Mouse (Mus musculus) heart, embryonic 11.5 days (tissue): ENCODE measurements around the gene Tango2. TPM values are rescaled to one million over a fixed set of nuclear protein-coding genes. Genes with fewer than 3 reads are reported as not detected.
A peak's percentile ranks its signal among the peaks of the same experiment; 100 is the strongest.
"Not testable (repeated sequence)": the region's sequence is repeated elsewhere in the genome, so short reads cannot be mapped to it uniquely, and the experiment has no call there.

ENCODE experiments used
- ATAC-seq: fragments of 200-750 bp; cut with Nextera tagmentation; replicated peaks from 2 replicates; pipeline ENCODE4 v1.8.0; 2017; ENCODE audit warnings: moderate library complexity; ENCODE audit not compliant: insufficient number of reproducible peaks, low FRiP score, low TSS enrichment
- H3K27ac ChIP-seq: fragments of 300-500 bp; sonication (generic); 2 replicates; pipeline ENCODE4 v1.5.1; 2014; ENCODE audit warnings: mild to moderate bottlenecking, low read depth, low read length
- H3K27me3 ChIP-seq: fragments of 300-500 bp; sonication (generic); 2 replicates; pipeline ENCODE4 v1.6.1; 2014; ENCODE audit warnings: mild to moderate bottlenecking, low read length, mixed read lengths; ENCODE audit not compliant: control insufficient read depth, insufficient read depth
- H3K36me3 ChIP-seq: fragments of 300-500 bp; sonication (generic); 2 replicates; pipeline ENCODE4 v1.6.1; 2014; ENCODE audit warnings: mild to moderate bottlenecking, low read length, moderate library complexity, mixed read lengths; ENCODE audit not compliant: control insufficient read depth, insufficient read depth
- H3K4me1 ChIP-seq: fragments of 300-500 bp; sonication (generic); 2 replicates; pipeline ENCODE4 v1.6.1; 2014; ENCODE audit warnings: low read length; ENCODE audit not compliant: control insufficient read depth, insufficient read depth
- H3K4me2 ChIP-seq: fragments of 300-500 bp; sonication (generic); 2 replicates; pipeline ENCODE4 v1.6.1; 2014; ENCODE audit warnings: mild to moderate bottlenecking, moderate library complexity
- H3K4me3 ChIP-seq: fragments of 300-500 bp; sonication (generic); 2 replicates; pipeline ENCODE4 v1.5.1; 2014; ENCODE audit warnings: low read depth, low read length
- H3K9ac ChIP-seq: fragments of 300-500 bp; sonication (generic); 2 replicates; pipeline ENCODE4 v1.6.1; 2014; ENCODE audit warnings: mild to moderate bottlenecking, low read depth, low read length, moderate library complexity
- H3K9me3 ChIP-seq: fragments of 300-500 bp; sonication (generic); replicated peaks from 2 replicates; pipeline ENCODE4 v1.6.1; 2016; ENCODE audit warnings: low read length; ENCODE audit not compliant: control insufficient read depth
- WGBS: fragments of 180-500 bp; shearing (Covaris S2); extraction: QIAGEN DNeasy Blood & Tissue Kit; methylation state at CpG from one replicate; pipeline ENCODE4 v1.1.7; 2014; ENCODE audit not compliant: insufficient replicate concordance; 5-methylcytosine and 5-hydroxymethylcytosine counted together
- polyA plus RNA-seq: library from polyadenylated mRNA; unstranded; fragments of >200 nt; fragmentation: Nextera tagmentation; extraction: Ambion mirVana; gene quantifications from 2 replicates; pipeline ENCODE4 v1.2.1, GENCODE M21; 2014

Tango2 gene
- polyA plus RNA-seq, 1 experiment from 2014 or later = 62.1 TPM

DNA sequence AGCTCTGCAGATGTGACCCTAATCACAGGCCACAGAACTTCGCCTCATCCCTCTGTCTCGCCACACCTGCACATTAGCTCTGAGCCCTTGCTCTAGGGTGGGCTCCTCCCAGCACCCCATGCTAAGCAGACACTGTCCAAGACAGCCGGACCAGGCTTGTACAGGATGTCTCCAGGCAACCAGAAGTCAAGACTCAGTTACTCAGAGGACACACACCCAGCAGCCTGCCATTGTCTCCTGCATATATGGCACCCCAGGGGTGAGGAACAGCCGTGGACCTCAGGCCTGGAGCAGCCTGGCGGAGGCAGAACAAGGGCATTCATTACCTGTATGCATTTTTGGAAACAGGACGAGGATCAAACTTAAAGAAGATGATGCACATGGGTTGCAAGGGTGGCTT is 23.9 kb downstream of the Tango2 start:
- no peaks in the 10 kb centered on the region; the same call in 1 of the 2 replicates for H3K36me3 ChIP-seq
- no peak for ATAC-seq
- H3K4me3 ChIP-seq = no peak overlapping the region
- H3K9me3 ChIP-seq = no peaks in the 10 kb centered on the region
- no peak overlapping the region for H3K27ac ChIP-seq
- 88% methylated on average over 6 of the region's 6 CpGs for WGBS
- peaks cover 4% of the 10 kb centered on the region for H3K4me1 ChIP-seq
- H3K9ac ChIP-seq = no peak overlapping the region
- no peak overlapping the region for H3K4me2 ChIP-seq
- no peaks in the 10 kb centered on the region for H3K27me3 ChIP-seq

DNA sequence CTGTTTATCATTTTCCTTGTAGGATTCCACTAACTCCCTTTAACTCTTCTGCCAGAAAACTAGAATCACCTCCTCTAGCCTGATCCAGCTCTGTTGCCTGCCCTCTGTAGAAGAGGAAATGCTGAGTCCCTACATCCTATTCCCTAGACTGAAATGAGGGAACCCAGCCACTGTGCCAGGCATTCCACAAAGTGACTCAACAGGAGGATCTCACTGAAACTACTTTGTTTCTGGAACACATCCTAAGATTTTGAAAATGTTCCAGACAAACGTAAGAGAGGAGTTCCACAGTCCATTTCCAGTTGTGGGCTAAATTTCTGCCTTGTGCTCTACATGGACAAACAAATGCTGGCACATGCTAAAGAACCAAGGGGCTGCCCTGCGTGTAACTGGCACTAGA is 24.4 kb downstream of the Tango2 start:
- H3K9ac ChIP-seq = no peak overlapping the region
- no peaks in the 10 kb centered on the region for H3K9me3 ChIP-seq
- WGBS = 86% methylated on average over 2 of the region's 2 CpGs
- no peaks in the 10 kb centered on the region; the same call in 1 of the 2 replicates for H3K4me1 ChIP-seq
- H3K27me3 ChIP-seq = no peaks in the 10 kb centered on the region
- no peaks in the 10 kb centered on the region; the same call in 1 of the 2 replicates for H3K36me3 ChIP-seq
- no peak overlapping the region for H3K4me2 ChIP-seq
- H3K27ac ChIP-seq = no peak overlapping the region
- no peak overlapping the region for H3K4me3 ChIP-seq
- no peak for ATAC-seq

DNA sequence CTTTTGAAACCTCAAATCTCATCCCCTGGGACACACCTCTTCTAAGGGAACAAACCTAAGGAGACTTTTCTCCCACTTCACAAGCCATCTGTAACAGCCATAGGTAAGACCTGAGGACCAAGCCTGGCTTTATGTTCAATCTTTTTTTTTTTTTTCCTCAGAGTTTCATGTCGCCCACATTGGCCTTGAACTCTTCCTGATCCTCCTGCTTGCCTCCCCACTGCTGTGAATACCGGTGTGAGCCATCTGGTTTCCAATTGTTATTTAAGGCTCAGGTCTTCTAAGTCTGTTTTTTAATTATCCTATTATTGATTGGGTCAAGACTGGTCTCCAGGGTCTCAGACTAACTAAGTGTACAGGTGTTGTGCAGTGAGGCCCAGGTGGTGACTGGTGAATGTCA is 26.5 kb downstream of the Tango2 start:
- no peaks in the 10 kb centered on the region; the same call in 1 of the 2 replicates for H3K36me3 ChIP-seq
- no peak overlapping the region for H3K9ac ChIP-seq
- H3K4me3 ChIP-seq = no peak overlapping the region
- ATAC-seq = no peak
- 80% methylated on average over 2 of the region's 2 CpGs for WGBS
- no peaks in the 10 kb centered on the region for H3K27me3 ChIP-seq
- H3K27ac ChIP-seq = no peak overlapping the region
- no peak overlapping the region for H3K4me2 ChIP-seq
- no peaks in the 10 kb centered on the region for H3K9me3 ChIP-seq
- no peaks in the 10 kb centered on the region for H3K4me1 ChIP-seq

DNA sequence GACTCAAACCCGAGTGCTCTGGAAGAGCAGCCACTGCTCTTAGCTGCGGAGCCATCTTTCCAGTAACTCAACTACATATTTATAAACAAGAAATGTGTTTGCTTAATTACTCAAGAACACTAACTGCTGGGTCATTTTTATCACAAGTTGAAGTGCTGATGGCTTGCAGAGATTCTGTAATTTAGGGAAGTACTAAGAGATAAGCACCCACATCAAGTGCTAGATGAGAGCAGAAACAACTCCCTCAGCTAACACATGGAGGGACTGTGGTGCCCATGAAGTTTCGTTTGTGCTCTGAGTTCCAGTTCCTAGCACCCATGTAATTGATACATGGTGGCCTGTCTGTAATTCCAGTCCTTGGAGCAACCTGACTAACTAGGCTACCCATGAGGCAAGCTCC is 28.9 kb downstream of the Tango2 start:
- no peak overlapping the region for H3K4me3 ChIP-seq
- no peak overlapping the region for H3K4me2 ChIP-seq
- H3K27me3 ChIP-seq = no peaks in the 10 kb centered on the region
- no peaks in the 10 kb centered on the region for H3K9me3 ChIP-seq
- 74% methylated on average over 3 of the region's 3 CpGs for WGBS
- H3K27ac ChIP-seq = no peak overlapping the region
- no peak for ATAC-seq
- H3K4me1 ChIP-seq = no peaks in the 10 kb centered on the region
- no peaks in the 10 kb centered on the region; the same call in 1 of the 2 replicates for H3K36me3 ChIP-seq
- no peak overlapping the region for H3K9ac ChIP-seq

DNA sequence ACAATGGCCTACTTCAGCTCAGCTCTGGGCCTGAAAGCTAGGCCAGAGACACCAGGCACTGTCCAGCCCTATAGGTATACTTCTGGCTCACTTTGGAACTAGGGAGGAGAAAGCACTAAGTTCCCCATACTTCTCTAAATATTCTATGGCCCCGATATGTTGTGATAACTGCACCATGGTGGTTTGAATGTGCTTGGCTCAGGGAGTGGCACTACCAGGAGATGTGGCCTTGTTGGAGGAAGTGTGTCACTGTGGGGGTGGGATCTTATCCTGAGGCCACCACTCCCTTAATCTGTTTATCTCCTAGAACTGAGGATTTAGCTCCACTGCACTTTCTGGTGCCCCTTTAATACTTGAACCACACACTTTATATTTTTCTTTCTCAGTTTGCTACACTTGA is 39.7 kb downstream of the Tango2 start:
- H3K27ac ChIP-seq = no peak overlapping the region
- H3K27me3 ChIP-seq = no peaks in the 10 kb centered on the region
- H3K4me2 ChIP-seq = no peak overlapping the region
- WGBS = 83% methylated on average over 1 of the region's 1 CpGs
- no peak overlapping the region for H3K9ac ChIP-seq
- H3K4me3 ChIP-seq = no peak overlapping the region
- no peak for ATAC-seq
- no peaks in the 10 kb centered on the region for H3K9me3 ChIP-seq
- H3K4me1 ChIP-seq = no peaks in the 10 kb centered on the region
- H3K36me3 ChIP-seq = no peaks in the 10 kb centered on the region

DNA sequence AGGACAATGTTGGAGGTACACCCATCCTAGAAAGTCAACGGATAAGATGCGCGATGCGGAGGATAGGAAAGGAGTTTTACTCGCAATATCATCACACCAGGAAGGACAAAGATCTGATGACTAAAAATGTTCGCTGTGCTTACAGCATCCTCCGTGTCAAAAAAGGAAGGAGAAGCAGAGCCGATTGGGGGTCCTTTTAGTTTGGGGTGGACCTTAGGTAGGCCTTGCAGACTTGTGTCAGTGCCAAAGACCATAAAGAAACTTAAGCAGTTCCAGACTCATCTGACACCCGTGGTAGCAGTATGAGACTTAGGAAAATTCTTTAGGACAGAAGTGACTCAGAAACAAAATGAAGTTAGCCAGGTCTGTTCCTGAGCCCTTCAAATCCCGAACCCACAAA is 58.3 kb downstream of the Tango2 start:
- not testable (repeated sequence) for H3K27me3 ChIP-seq, ATAC-seq, H3K9me3 ChIP-seq, H3K36me3 ChIP-seq
- Histone ChIP-seq H3K4me2 (peak overlapping the region; percentile 54), H3K27ac (peak overlapping the region; percentile 60), H3K4me1 (peaks cover 20% of the 10 kb centered on the region), H3K4me3 (peak overlapping the region; percentile 76), H3K9ac (peak overlapping the region; percentile 58)
- 4% methylated on average over 7 of the region's 10 CpGs for WGBS

DNA sequence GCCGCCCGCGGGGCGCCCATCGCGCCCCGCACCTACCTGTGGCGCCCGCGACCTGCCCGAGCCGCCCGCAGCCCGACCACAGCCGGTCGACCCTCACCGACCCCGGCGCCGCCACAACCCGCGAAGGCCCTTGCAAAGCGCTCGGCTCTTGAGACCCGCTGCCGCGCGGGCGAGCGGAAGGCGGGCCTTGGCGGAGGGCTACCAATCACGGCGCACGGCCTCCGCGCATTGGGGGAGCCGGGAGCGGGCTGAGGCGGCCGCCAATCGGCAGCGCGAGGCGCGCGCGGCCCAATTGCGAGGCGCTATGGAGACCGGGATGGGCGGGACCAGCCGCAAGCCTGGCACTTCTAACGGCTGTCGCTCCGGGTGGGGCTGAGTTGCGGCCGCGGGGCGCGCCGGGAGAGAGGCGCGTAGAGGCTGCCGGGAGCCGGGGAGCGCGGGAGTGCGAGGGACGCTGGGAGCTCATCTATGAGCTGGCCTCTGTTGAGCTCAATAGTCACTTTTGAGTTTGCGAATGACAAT is 58.8 kb downstream of the Tango2 start, which contains the start of gene Dgcr8:
Gene Dgcr8 (minus strand): TSS at position 180 of the 522 bp plus-strand sequence.
- Histone ChIP-seq H3K9ac (peak within 1 kb of the TSS; percentile 81), H3K27ac (peak within 1 kb of the TSS; percentile 72), H3K36me3 (peaks cover 12% of the 10 kb centered on the region), H3K27me3 (no peaks in the 10 kb centered on the region), H3K4me3 (peak within 1 kb of the TSS; percentile 76), H3K4me2 (peak within 1 kb of the TSS; percentile 98), H3K4me1 (peaks cover 20% of the 10 kb centered on the region), H3K9me3 (no peaks in the 10 kb centered on the region)
- under 1% methylated on average over 60 of the region's 71 CpGs for WGBS
- ATAC-seq = peak; percentile 98

DNA sequence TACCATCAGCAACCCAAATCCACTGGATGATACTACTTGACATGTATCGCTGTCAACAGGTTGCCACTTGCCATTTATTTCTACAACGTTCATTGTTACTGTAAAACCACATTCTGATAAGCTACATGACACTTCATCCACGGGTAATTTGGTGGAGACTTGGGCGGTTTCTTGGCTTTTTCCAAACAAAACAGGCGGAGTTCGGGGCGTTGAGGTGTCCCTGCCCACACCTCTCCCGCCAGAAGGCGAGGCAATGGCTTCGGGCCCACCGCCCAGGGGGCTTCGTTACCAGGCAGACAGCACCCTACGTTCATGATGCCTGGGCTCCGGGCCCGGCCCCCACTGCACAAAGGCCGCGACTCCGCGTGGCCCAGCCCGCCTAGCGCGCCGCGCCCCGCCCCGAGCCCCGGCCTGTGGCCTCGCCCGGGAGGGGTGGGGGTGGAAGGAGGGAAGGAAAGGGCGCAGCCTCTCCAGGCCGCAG is 59.3 kb downstream of the Tango2 start:
- Histone ChIP-seq H3K27me3 (no peaks in the 10 kb centered on the region), H3K4me3 (peak overlapping the region; percentile 76)

DNA sequence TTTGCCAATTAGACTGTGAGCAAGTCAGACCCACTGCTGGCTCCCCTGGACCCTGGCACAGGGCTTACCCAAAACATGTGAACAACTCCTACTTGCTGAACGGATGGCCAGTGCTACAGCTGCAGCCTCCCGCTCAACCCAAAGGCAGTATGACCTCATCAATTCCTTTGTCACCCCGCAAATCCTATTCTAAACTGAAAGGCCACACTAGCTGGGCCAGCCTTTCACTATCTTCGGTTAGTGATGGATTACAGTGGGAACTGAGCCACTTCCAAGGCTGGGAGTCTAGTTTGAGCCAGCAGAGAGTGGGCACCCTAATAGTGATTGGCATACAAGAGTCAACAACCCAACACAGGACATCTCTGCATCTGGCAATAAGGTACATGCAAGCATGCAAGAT is 59.7 kb downstream of the Tango2 start:
- Histone ChIP-seq H3K27ac (peak overlapping the region; percentile 72), H3K9ac (peak overlapping the region; percentile 81), H3K4me1 (peaks cover 20% of the 10 kb centered on the region), H3K4me2 (peak overlapping the region; percentile 98), H3K27me3 (no peaks in the 10 kb centered on the region), H3K36me3 (peaks cover 20% of the 10 kb centered on the region), H3K9me3 (no peaks in the 10 kb centered on the region), H3K4me3 (peak overlapping the region; percentile 76)
- ATAC-seq = no peak
- WGBS = 7% methylated on average over 4 of the region's 4 CpGs

More for the DNA sequence above, 59.3 kb downstream of the Tango2 start:
- peaks cover 20% of the 10 kb centered on the region for H3K4me1 ChIP-seq
- ATAC-seq = peak; percentile 90
- H3K27ac ChIP-seq = peak overlapping the region; percentile 72
- peaks cover 16% of the 10 kb centered on the region for H3K36me3 ChIP-seq
- peak overlapping the region; percentile 81 for H3K9ac ChIP-seq
- peak overlapping the region; percentile 98 for H3K4me2 ChIP-seq
- under 1% methylated on average over 31 of the region's 31 CpGs for WGBS
- H3K9me3 ChIP-seq = no peaks in the 10 kb centered on the region
